Mouse (Mus musculus): Measurements from ENCODE around the gene Cacna1b. TPM values are rescaled to one million over a fixed set of nuclear protein-coding genes. Genes with fewer than 3 reads are reported as not detected.

Cacna1b gene
- polyA plus RNA-seq, 1 experiment from 2014 or later: 0.47 TPM

GRCm38 (mm10) chr2:24562547-24563290, 200.2 kb downstream of the Cacna1b start:
- Histone ChIP-seq H3K4me3 (ENCODE audit: low read depth, low read length) (no peak overlapping the region), H3K9me3 (ENCODE audit: control insufficient read depth) (no peaks in the 10 kb centered on the region), H3K4me1 (replicated peaks; ENCODE audit: control insufficient read depth, insufficient read depth, low read length) (no peaks in the 10 kb centered on the region), H3K27me3 (replicated peaks; ENCODE audit: control insufficient read depth, insufficient read depth, low read length) (no peaks in the 10 kb centered on the region), H3K4me2 (replicated peaks; ENCODE audit: low read depth) (no peak overlapping the region), H3K27ac (ENCODE audit: low read depth, low read length) (no peak overlapping the region), H3K9ac (ENCODE audit: low read depth, low read length) (no peak overlapping the region), H3K36me3 (ENCODE audit: control insufficient read depth, insufficient read depth) (no peaks in the 10 kb centered on the region)
- WGBS: 70% methylated on average over 7 of the region's 7 CpGs
- TF ChIP-seq CTCF (IDR thresholded peaks at IDR 0.05; ENCODE audit: low read depth): no peak
- ATAC-seq: no peak

GRCm38 (mm10) chr2:24561946-24562345, 201.0 kb downstream of the Cacna1b start:
- H3K36me3 ChIP-seq (ENCODE audit: control insufficient read depth, insufficient read depth): no peaks in the 10 kb centered on the region
- no peak overlapping the region for H3K27ac ChIP-seq (ENCODE audit: low read depth, low read length)
- no peak overlapping the region for H3K9ac ChIP-seq (ENCODE audit: low read depth, low read length)
- no peaks in the 10 kb centered on the region for H3K4me1 ChIP-seq (replicated peaks; ENCODE audit: control insufficient read depth, insufficient read depth, low read length)
- no peak for ATAC-seq
- WGBS: 81% methylated on average over 6 of the region's 6 CpGs
- no peaks in the 10 kb centered on the region for H3K9me3 ChIP-seq (ENCODE audit: control insufficient read depth)
- H3K4me3 ChIP-seq (ENCODE audit: low read depth, low read length): no peak overlapping the region
- H3K27me3 ChIP-seq (replicated peaks; ENCODE audit: control insufficient read depth, insufficient read depth, low read length): no peaks in the 10 kb centered on the region
- peak; percentile 28; the same call in 1 of the 2 replicates for TF ChIP-seq CTCF (IDR thresholded peaks at IDR 0.05; ENCODE audit: low read depth)
- H3K4me2 ChIP-seq (replicated peaks; ENCODE audit: low read depth): no peak overlapping the region

- WGBS: 68% methylated on average over 5 of the region's 5 CpGs
- Histone ChIP-seq H3K9ac (ENCODE audit: low read depth, low read length) (no peak overlapping the region), H3K4me2 (replicated peaks; ENCODE audit: low read depth) (no peak overlapping the region), H3K27ac (ENCODE audit: low read depth, low read length) (no peak overlapping the region), H3K4me3 (ENCODE audit: low read depth, low read length) (no peak overlapping the region), H3K36me3 (ENCODE audit: control insufficient read depth, insufficient read depth) (no peaks in the 10 kb centered on the region), H3K27me3 (replicated peaks; ENCODE audit: control insufficient read depth, insufficient read depth, low read length) (no peaks in the 10 kb centered on the region), H3K9me3 (ENCODE audit: control insufficient read depth) (no peaks in the 10 kb centered on the region), H3K4me1 (replicated peaks; ENCODE audit: control insufficient read depth, insufficient read depth, low read length) (no peaks in the 10 kb centered on the region)
- TF ChIP-seq CTCF (IDR thresholded peaks at IDR 0.05; ENCODE audit: low read depth): no peak
- no peak for ATAC-seq
Measured at GRCm38 (mm10) chr2:24560201-24560600, 202.8 kb downstream of the Cacna1b start.

GRCm38 (mm10) chr2:24556347-24556746, 206.6 kb downstream of the Cacna1b start:
- no peak for ATAC-seq
- TF ChIP-seq CTCF (IDR thresholded peaks at IDR 0.05; ENCODE audit: low read depth): no peak
- Histone ChIP-seq H3K4me1 (replicated peaks; ENCODE audit: control insufficient read depth, insufficient read depth, low read length) (0 out of 2 replicates have a peak, but pooled peaks cover 3% of the 10 kb centered on the region), H3K4me3 (ENCODE audit: low read depth, low read length) (no peak overlapping the region), H3K27me3 (replicated peaks; ENCODE audit: control insufficient read depth, insufficient read depth, low read length) (no peaks in the 10 kb centered on the region), H3K36me3 (ENCODE audit: control insufficient read depth, insufficient read depth) (no peaks in the 10 kb centered on the region), H3K9me3 (ENCODE audit: control insufficient read depth) (no peaks in the 10 kb centered on the region), H3K4me2 (replicated peaks; ENCODE audit: low read depth) (no peak overlapping the region), H3K9ac (ENCODE audit: low read depth, low read length) (no peak overlapping the region), H3K27ac (ENCODE audit: low read depth, low read length) (no peak overlapping the region)
- 76% methylated on average over 6 of the region's 6 CpGs for WGBS

- H3K27me3 ChIP-seq (replicated peaks; ENCODE audit: control insufficient read depth, insufficient read depth, low read length): no peaks in the 10 kb centered on the region
- no peak overlapping the region for H3K9ac ChIP-seq (ENCODE audit: low read depth, low read length)
- no peak overlapping the region for H3K4me2 ChIP-seq (replicated peaks; ENCODE audit: low read depth)
- H3K36me3 ChIP-seq (ENCODE audit: control insufficient read depth, insufficient read depth): no peaks in the 10 kb centered on the region
- 0 out of 2 replicates have a peak, but pooled peaks cover 3% of the 10 kb centered on the region for H3K4me1 ChIP-seq (replicated peaks; ENCODE audit: control insufficient read depth, insufficient read depth, low read length)
- TF ChIP-seq CTCF (IDR thresholded peaks at IDR 0.05; ENCODE audit: low read depth): no peak
- WGBS: 14% methylated on average over 7 of the region's 7 CpGs
- H3K4me3 ChIP-seq (ENCODE audit: low read depth, low read length): no peak overlapping the region
- H3K9me3 ChIP-seq (ENCODE audit: control insufficient read depth): no peaks in the 10 kb centered on the region
- H3K27ac ChIP-seq (ENCODE audit: low read depth, low read length): no peak overlapping the region
- no peak for ATAC-seq
Measured at GRCm38 (mm10) chr2:24553962-24554361, 209.0 kb downstream of the Cacna1b start.

Other genes starting within 250 kb of the Cacna1b start
- gene Ehmt1, start 156.5 kb upstream of the Cacna1b start, polyA plus RNA-seq (2015; fragmentation: Nextera tagmentation; extraction: Ambion mirVana): 19.8 and 21.6 TPM in 2 replicates
- gene Arrdc1, start 172.1 kb upstream of the Cacna1b start, polyA plus RNA-seq (2015; fragmentation: Nextera tagmentation; extraction: Ambion mirVana): 66.6 and 68.4 TPM in 2 replicates
- gene Zmynd19, start 186.6 kb upstream of the Cacna1b start, polyA plus RNA-seq (2015; fragmentation: Nextera tagmentation; extraction: Ambion mirVana): 5.0 and 5.2 TPM in 2 replicates
- gene Dph7, start 199.2 kb upstream of the Cacna1b start, polyA plus RNA-seq (2015; fragmentation: Nextera tagmentation; extraction: Ambion mirVana): 7.2 and 8.7 TPM in 2 replicates
- gene Mrpl41, start 211.9 kb upstream of the Cacna1b start, polyA plus RNA-seq (2015; fragmentation: Nextera tagmentation; extraction: Ambion mirVana): 154 and 159 TPM in 2 replicates
- gene Pnpla7, start 212.9 kb upstream of the Cacna1b start, polyA plus RNA-seq (2015; fragmentation: Nextera tagmentation; extraction: Ambion mirVana): 16.7 and 18.9 TPM in 2 replicates

Measured in intestine, postnatal 0 days (tissue).